Mouse (Mus musculus) midbrain, embryonic 16.5 days (tissue): ENCODE data around the gene Stk25. TPM values are rescaled to one million over a fixed set of nuclear protein-coding genes. Genes with fewer than 3 reads are reported as not detected.

Experiments
- ATAC-seq: fragments of 200-750 bp; cut with Nextera tagmentation; 2 replicates; pipeline ENCODE4 v1.8.0; 2017; ENCODE audit warnings: moderate TSS enrichment
- H3K27ac ChIP-seq: fragments of 300-500 bp; sonication (generic); 2 replicates; pipeline ENCODE4 v1.5.1; 2014; ENCODE audit warnings: mild to moderate bottlenecking, low read length, mixed read lengths
- H3K27me3 ChIP-seq: fragments of 300-500 bp; sonication (generic); 2 replicates; pipeline ENCODE4 v1.6.1; 2014; ENCODE audit warnings: low read depth, low read length, mixed read lengths; ENCODE audit not compliant: control insufficient read depth, insufficient read depth
- H3K36me3 ChIP-seq: fragments of 300-500 bp; sonication (generic); 2 replicates; pipeline ENCODE4 v1.6.1; 2014; ENCODE audit warnings: mild to moderate bottlenecking, low read length, moderate library complexity, mixed read lengths; ENCODE audit not compliant: control insufficient read depth, insufficient read depth
- H3K4me1 ChIP-seq: fragments of 300-500 bp; sonication (generic); 2 replicates; pipeline ENCODE4 v1.6.1; 2014; ENCODE audit warnings: mild to moderate bottlenecking, low read length, mixed read lengths; ENCODE audit not compliant: control insufficient read depth, insufficient read depth
- H3K4me2 ChIP-seq: fragments of 300-500 bp; sonication (generic); 2 replicates; pipeline ENCODE4 v1.6.1; 2014; ENCODE audit warnings: mild to moderate bottlenecking, low read length, mixed read lengths
- H3K4me3 ChIP-seq: fragments of 300-500 bp; sonication (generic); 2 replicates; pipeline ENCODE4 v1.5.1; 2014; ENCODE audit warnings: low read depth, mild to moderate bottlenecking, low read length, moderate library complexity, mixed read lengths
- H3K9ac ChIP-seq: fragments of 300-500 bp; sonication (generic); 2 replicates; pipeline ENCODE4 v1.6.1; 2014; ENCODE audit warnings: low read depth, low read length, mixed read lengths
- H3K9me3 ChIP-seq: fragments of 300-500 bp; sonication (generic); replicated peaks from 2 replicates; pipeline ENCODE4 v1.6.1; 2014; ENCODE audit warnings: mild to moderate bottlenecking, low read length, mixed read lengths; ENCODE audit not compliant: control insufficient read depth, poor library complexity, severe bottlenecking
- WGBS: fragments of 180-500 bp; shearing (Covaris S2); extraction: QIAGEN DNeasy Blood & Tissue Kit; methylation state at CpG from one replicate; pipeline ENCODE4 v1.1.7; 2014; 5-methylcytosine and 5-hydroxymethylcytosine counted together
- polyA plus RNA-seq: library from polyadenylated mRNA; unstranded; fragments of >200 nt; fragmentation: Nextera tagmentation; extraction: Ambion mirVana; gene quantifications from 2 replicates; pipeline ENCODE4 v1.2.1, GENCODE M21; 2015

The Stk25 gene
- polyA plus RNA-seq, 1 experiment from 2014 or later = 394 TPM

DNA sequence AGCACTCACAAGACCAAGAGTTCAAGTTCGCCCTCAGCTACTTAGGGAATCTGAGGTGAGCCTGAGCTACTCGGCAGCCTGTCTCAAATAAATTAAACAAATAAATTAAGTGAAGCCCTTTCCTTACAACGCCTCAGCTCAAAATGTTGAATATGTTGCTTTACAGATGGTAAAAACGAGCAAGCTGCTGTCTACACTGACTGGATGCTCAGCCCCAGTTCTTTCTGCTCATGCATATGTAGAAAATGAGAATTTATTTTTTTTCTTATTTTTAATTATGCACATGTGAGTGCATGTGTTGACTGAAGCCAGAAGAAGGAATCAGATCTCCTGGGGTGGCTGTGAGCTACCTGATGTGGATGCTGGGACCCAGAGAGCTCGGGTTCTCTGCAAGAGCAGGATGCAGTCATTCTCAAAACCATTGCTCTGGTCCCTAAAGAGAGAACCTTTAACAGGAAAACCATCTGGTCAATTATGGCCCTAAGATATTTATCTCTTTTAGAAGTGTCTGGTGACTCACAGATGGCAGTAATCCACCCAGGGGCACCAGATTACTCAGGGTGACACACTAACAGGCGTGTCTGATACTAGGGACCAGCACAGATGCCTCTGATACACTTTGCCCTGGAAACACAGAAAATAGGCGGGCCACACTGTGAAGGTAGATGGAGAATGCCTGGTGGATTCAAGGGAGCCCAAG is 2.0 kb downstream of the Stk25 start:
- no peak overlapping the region for H3K27ac ChIP-seq
- H3K4me3 ChIP-seq = no peak overlapping the region
- ATAC-seq = no peak
- no peaks in the 10 kb centered on the region for H3K27me3 ChIP-seq
- WGBS = 76% methylated on average over 7 of the region's 7 CpGs
- H3K9me3 ChIP-seq = peaks cover 3% of the 10 kb centered on the region; the same call in 1 of the 2 replicates
- H3K36me3 ChIP-seq = no peaks in the 10 kb centered on the region
- no peak overlapping the region for H3K9ac ChIP-seq
- no peaks in the 10 kb centered on the region for H3K4me1 ChIP-seq
- no peak overlapping the region for H3K4me2 ChIP-seq

GRCm38 (mm10) chr1:93654798-93655197 is 3.7 kb downstream of the Stk25 start:
- peaks cover 3% of the 10 kb centered on the region; the same call in 1 of the 2 replicates for H3K9me3 ChIP-seq
- no peaks in the 10 kb centered on the region for H3K27me3 ChIP-seq
- H3K27ac ChIP-seq = no peak overlapping the region
- no peak overlapping the region for H3K4me3 ChIP-seq
- H3K4me1 ChIP-seq = no peaks in the 10 kb centered on the region
- ATAC-seq = no peak
- WGBS = 80% methylated on average over 2 of the region's 2 CpGs
- H3K36me3 ChIP-seq = no peaks in the 10 kb centered on the region
- no peak overlapping the region for H3K4me2 ChIP-seq
- no peak overlapping the region for H3K9ac ChIP-seq

DNA sequence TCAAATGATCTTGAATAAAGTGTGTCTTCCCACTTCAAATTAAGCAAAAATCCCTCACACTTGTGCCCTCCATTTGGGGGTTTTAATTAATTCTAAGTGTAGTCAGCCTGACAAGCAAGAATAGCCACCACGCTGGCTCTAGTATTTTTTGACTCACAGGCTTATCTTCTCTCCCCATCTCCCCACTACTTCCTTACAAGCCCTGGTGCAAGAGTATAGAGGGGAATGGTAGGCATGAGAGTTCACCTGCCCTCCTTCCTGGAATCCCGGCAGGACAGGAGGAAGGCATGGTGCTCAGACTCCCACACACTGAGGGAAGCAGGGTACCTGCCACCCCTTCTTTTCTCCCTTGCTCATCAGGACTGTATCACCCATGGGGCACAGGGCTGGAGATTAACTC is 4.2 kb downstream of the Stk25 start:
- H3K4me2 ChIP-seq = no peak overlapping the region
- ATAC-seq = no peak

GRCm38 (mm10) chr1:93649604-93650172 is 8.8 kb downstream of the Stk25 start:
- Histone ChIP-seq H3K27ac (no peak overlapping the region), H3K9ac (no peak overlapping the region), H3K4me2 (no peak overlapping the region), H3K4me1 (no peaks in the 10 kb centered on the region), H3K36me3 (no peaks in the 10 kb centered on the region), H3K4me3 (no peak overlapping the region), H3K27me3 (no peaks in the 10 kb centered on the region), H3K9me3 (peaks cover 3% of the 10 kb centered on the region; the same call in 1 of the 2 replicates)
- ATAC-seq = no peak
- WGBS = 72% methylated on average over 5 of the region's 5 CpGs

More for the DNA sequence above, 4.2 kb downstream of the Stk25 start:
- Histone ChIP-seq H3K4me1 (no peaks in the 10 kb centered on the region), H3K4me3 (no peak overlapping the region), H3K27ac (no peak overlapping the region), H3K9ac (no peak overlapping the region), H3K9me3 (peaks cover 3% of the 10 kb centered on the region; the same call in 1 of the 2 replicates), H3K36me3 (no peaks in the 10 kb centered on the region), H3K27me3 (no peaks in the 10 kb centered on the region)
- 55% methylated on average over 2 of the region's 2 CpGs for WGBS

- Histone ChIP-seq H3K27me3 (no peaks in the 10 kb centered on the region), H3K4me2 (no peak overlapping the region), H3K9me3 (no peaks in the 10 kb centered on the region), H3K27ac (no peak overlapping the region), H3K9ac (no peak overlapping the region), H3K4me3 (no peak overlapping the region), H3K36me3 (no peaks in the 10 kb centered on the region), H3K4me1 (no peaks in the 10 kb centered on the region)
- ATAC-seq = no peak
- WGBS = 95% methylated on average over 2 of the region's 2 CpGs
These were observed 15.8 kb downstream of the Stk25 start for GRCm38 (mm10) chr1:93642692-93643091.

DNA sequence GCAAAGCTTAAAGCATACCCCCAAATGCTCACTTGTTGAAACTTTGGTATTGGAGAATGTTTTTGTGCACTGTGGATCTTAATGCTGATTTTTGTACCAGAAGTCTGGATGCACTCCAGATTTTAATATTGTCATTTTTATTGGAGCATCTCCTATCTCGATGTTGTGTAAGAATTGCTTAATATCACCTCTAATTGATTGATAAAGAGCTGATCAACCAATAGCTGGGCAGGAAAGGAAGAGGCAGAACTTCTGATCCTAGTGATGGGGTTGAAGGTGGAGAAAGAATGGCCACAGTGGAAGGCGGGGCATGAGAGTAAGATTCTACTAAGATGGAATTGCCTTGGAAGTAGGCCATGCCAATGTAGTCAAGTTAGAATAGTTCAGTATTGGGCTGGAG is 16.5 kb downstream of the Stk25 start:
- no peaks in the 10 kb centered on the region for H3K36me3 ChIP-seq
- no peaks in the 10 kb centered on the region for H3K4me1 ChIP-seq
- no peak overlapping the region for H3K9ac ChIP-seq
- H3K4me2 ChIP-seq = no peak overlapping the region
- no peak for ATAC-seq
- H3K27ac ChIP-seq = no peak overlapping the region
- 89% methylated on average over 2 of the region's 2 CpGs for WGBS
- no peaks in the 10 kb centered on the region for H3K27me3 ChIP-seq
- no peaks in the 10 kb centered on the region for H3K9me3 ChIP-seq
- H3K4me3 ChIP-seq = no peak overlapping the region

DNA sequence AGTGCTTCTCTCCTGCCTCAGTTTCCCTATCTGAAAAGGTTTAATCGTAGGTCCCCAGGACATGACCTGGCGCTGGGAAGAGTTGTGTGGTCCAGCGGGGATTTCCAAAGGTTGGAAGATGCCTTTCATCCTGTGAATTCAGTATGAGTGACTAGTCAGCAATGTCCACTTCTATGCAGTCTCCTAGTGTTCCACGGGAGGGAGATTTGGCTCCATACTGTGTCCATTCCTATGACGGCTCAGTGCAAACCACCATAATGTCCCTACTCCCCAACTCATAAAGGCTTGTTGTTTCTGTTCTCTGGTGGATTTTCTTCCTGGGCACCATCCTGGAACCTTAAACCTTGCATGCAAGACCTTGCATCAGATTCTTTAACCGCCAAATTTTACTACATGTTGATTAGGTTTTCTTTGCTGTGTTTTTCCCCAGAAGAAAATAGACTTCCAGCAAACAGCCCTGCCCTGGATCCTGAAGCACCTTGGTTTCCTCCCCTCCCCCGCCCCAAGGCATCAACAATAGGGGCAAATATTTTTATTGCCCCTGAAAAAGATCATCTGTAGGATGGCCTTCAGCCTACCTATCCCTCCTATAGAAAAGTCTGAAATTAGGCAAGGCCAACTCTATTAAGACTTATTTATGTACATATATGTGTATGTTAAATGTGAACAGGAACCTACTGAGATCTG is 22.1 kb downstream of the Stk25 start:
- H3K4me3 ChIP-seq = peak overlapping the region; percentile 97
- H3K36me3 ChIP-seq = no peaks in the 10 kb centered on the region
- 28% methylated on average over 7 of the region's 7 CpGs for WGBS
- no peaks in the 10 kb centered on the region for H3K9me3 ChIP-seq
- ATAC-seq = peak; percentile 44
- peak overlapping the region; percentile 72 for H3K9ac ChIP-seq
- peak overlapping the region; percentile 92 for H3K27ac ChIP-seq
- peak overlapping the region; percentile 91 for H3K4me2 ChIP-seq
- no peaks in the 10 kb centered on the region for H3K27me3 ChIP-seq
- H3K4me1 ChIP-seq = peaks cover 22% of the 10 kb centered on the region

GRCm38 (mm10) chr1:93635580-93636192 is 22.8 kb downstream of the Stk25 start:
- H3K27me3 ChIP-seq = no peaks in the 10 kb centered on the region
- no peaks in the 10 kb centered on the region for H3K9me3 ChIP-seq
- H3K4me2 ChIP-seq = peak overlapping the region; percentile 91
- H3K36me3 ChIP-seq = no peaks in the 10 kb centered on the region
- peak overlapping the region; percentile 97 for H3K4me3 ChIP-seq
- H3K27ac ChIP-seq = peak overlapping the region; percentile 93
- peak overlapping the region; percentile 95 for H3K9ac ChIP-seq
- ATAC-seq = peak; percentile 99
- under 1% methylated on average over 43 of the region's 44 CpGs for WGBS
- peaks cover 22% of the 10 kb centered on the region for H3K4me1 ChIP-seq
